Mouse (Mus musculus) bone marrow macrophage, adult 2 months (primary cell): ENCODE measurements around the gene Syt5.

Experiments used
- CTCF ChIP-seq: IDR thresholded peaks from 2 replicates; pipeline ENCODE4 v1.5.1; 2012; ENCODE audit warnings: low read depth, mild to moderate bottlenecking, low read length, moderate library complexity
- POLR2A ChIP-seq: IDR thresholded peaks from 2 replicates; pipeline ENCODE4 v1.6.1; 2012; ENCODE audit warnings: mild to moderate bottlenecking, low read depth, low read length, borderline replicate concordance

- TF ChIP-seq POLR2A (no peak), CTCF (no peak)
These were observed 56.0 kb downstream of the Syt5 start for GRCm38 (mm10) chr7:4491308-4491707.
